Mouse (Mus musculus) bone marrow, adult 2 months (tissue): ENCODE results near the gene Ambp.

Experiments
- CTCF ChIP-seq: fragments of 200-500 bp; IDR thresholded peaks from 2 replicates; pipeline ENCODE4 v1.5.1; 2011; ENCODE audit warnings: low read length, control low read depth; ENCODE audit not compliant: control insufficient read depth, insufficient read depth
- POLR2A ChIP-seq: fragments of 200-500 bp; IDR thresholded peaks from 2 replicates; pipeline ENCODE4 v1.6.1; 2011; ENCODE audit warnings: low read depth, mild to moderate bottlenecking, control low read depth, low read length, borderline replicate concordance; ENCODE audit not compliant: control insufficient read depth

DNA sequence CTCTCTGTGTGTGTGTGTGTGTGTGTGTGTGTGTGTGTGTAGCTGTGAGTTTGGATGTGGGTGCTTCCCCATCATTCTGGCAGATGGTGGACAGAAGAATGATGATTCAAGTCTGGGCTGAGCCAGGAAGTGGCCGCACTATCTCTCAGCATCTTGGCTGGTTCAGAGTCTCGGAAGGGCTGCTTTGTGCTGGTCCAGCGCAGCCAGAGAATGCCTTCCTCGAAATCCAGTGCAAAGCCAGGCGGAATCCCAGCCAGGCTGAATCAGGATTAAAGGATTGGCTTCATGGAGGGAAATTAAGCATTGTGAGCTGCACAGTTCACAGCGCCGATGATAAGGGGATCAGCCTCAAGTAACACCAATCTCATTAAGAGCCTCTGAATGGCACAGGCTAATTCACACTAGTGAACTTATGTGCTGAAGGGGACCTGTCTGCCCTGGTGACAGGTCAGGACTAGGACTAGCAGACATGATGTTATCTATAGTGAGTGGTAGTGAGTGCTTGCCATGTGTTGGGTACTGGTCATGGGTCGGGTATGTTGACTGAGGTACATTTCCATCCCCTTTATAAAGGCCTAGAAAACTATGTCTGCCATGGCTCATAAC lies 29.6 kb downstream of the Ambp start:
- TF ChIP-seq POLR2A (no peak), CTCF (no peak)
